Mouse (Mus musculus): ENCODE measurements around the gene Gcnt1. TPM values are rescaled to one million over a fixed set of nuclear protein-coding genes. Genes with fewer than 3 reads are reported as not detected.
A peak's percentile ranks its signal among the peaks of the same experiment; 100 is the strongest.

The Gcnt1 gene
- total RNA-seq, 2 experiments from 2014 or later, result 0.41 to 0.95 TPM

GRCm38 (mm10) chr19:17359315-17359890 lies 13.2 kb downstream of the Gcnt1 start:
- TF ChIP-seq CTCF (IDR thresholded peaks at IDR 0.05), result no peak
- no peak overlapping the region for H3K27ac ChIP-seq
- no peak for DNase-seq
- intact Hi-C loops (cut with DNase I), result no loop called here
- no peak overlapping the region for H3K4me3 ChIP-seq

DNA sequence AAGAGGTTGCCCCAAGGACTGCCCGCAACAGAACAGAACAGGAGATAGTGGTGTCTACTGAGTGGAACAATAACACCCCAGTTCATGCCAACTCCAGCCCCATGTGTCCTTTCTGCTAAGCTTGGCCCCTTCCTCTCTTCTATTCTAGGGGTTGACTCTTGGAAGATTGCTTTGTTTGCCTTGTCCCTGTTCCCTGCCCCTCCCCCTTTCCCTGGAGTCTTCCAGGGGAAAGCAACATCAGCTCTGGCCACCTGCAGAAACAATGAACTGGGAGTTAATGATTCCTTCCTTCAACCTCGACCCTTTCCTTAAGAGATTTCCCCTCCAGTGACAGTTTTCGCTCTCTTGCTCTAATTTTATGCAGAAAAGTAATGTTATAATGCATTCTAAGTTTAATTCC lies 15.3 kb downstream of the Gcnt1 start:
- TF ChIP-seq CTCF (IDR thresholded peaks at IDR 0.05), result no peak
- Histone ChIP-seq H3K27ac (no peak overlapping the region), H3K4me3 (no peak overlapping the region)
- intact Hi-C loops (cut with DNase I), result no loop called here
- DNase-seq, result no peak

GRCm38 (mm10) chr19:17356932-17357331 lies 15.7 kb downstream of the Gcnt1 start:
- H3K27ac ChIP-seq, result no peak overlapping the region
- intact Hi-C loops (cut with DNase I), result no loop called here
- H3K4me3 ChIP-seq, result no peak overlapping the region
- no peak for TF ChIP-seq CTCF (IDR thresholded peaks at IDR 0.05)
- DNase-seq, result no peak

- Histone ChIP-seq H3K27ac (peak overlapping the region; percentile 63), H3K4me3 (peak overlapping the region; percentile 68)
- intact Hi-C loops (cut with DNase I), result no loop called here
- DNase-seq, result peak; percentile 53
- TF ChIP-seq CTCF (IDR thresholded peaks at IDR 0.05), result peak; percentile 6; the same call in 1 of the 2 replicates
Measured at GRCm38 (mm10) chr19:17355950-17356867, 16.4 kb downstream of the Gcnt1 start.

DNA sequence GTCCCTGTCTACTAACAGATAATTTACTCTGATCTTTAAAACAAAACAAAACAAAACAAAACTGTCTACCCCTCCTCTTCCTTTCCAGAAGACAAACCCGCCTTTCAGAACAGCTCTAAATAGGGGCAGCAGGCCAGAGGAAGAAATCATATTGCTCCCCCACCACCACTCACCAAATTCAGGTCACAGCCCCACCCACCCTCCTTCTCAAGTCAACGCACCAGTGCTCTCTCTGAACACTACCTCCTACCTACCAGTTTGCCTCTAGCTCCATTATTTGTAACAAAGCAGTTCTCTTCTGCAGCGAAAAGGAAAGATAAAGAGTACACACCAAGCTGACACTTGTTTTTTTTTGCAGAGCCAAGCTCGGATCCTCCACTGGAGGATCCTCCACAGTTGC lies 17.3 kb downstream of the Gcnt1 start:
- H3K27ac ChIP-seq, result no peak overlapping the region
- no peak for DNase-seq
- H3K4me3 ChIP-seq, result peak overlapping the region; percentile 68
- intact Hi-C loops (cut with DNase I), result no loop called here
- no peak for TF ChIP-seq CTCF (IDR thresholded peaks at IDR 0.05)

DNA sequence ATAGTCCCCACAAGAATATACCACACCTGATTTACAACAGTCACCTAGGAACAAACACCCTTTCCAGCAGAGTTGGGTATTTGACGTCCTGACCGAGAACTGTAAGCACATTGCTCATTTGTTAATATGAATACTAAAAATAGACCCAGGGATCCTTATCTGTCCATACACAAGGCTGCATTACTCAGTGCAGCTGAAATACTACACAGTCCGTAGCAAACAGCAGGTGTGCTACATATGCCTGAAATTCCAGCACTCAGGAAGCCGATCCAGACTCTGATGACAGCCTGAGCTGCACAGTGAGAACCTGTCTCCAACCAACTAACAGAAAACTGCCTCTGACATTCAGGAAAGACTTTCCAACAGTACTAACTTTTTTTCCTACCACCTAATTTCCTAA lies 17.8 kb downstream of the Gcnt1 start:
- Histone ChIP-seq H3K4me3 (peak overlapping the region; percentile 68), H3K27ac (no peak overlapping the region)
- TF ChIP-seq CTCF (IDR thresholded peaks at IDR 0.05), result no peak
- intact Hi-C loops (cut with DNase I), result no loop called here
- no peak for DNase-seq

- Histone ChIP-seq H3K4me3 (peak overlapping the region; percentile 68), H3K27ac (no peak overlapping the region)
- intact Hi-C loops (cut with DNase I), result no loop called here
- no peak for DNase-seq
- no peak for TF ChIP-seq CTCF (IDR thresholded peaks at IDR 0.05)
Measured at GRCm38 (mm10) chr19:17354362-17354761, 18.3 kb downstream of the Gcnt1 start.

GRCm38 (mm10) chr19:17353727-17354126 lies 18.9 kb downstream of the Gcnt1 start:
- intact Hi-C loops (cut with DNase I), result no loop called here

GRCm38 (mm10) chr19:17347852-17348251 lies 24.8 kb downstream of the Gcnt1 start:
- H3K27ac ChIP-seq, result no peak overlapping the region
- no peak overlapping the region for H3K4me3 ChIP-seq
- TF ChIP-seq CTCF (IDR thresholded peaks at IDR 0.05), result no peak
- intact Hi-C loops (cut with DNase I), result no loop called here
- DNase-seq, result no peak

More at GRCm38 (mm10) chr19:17353727-17354126, 18.9 kb downstream of the Gcnt1 start:
- no peak for DNase-seq
- no peak overlapping the region for H3K4me3 ChIP-seq
- H3K27ac ChIP-seq, result no peak overlapping the region
- no peak for TF ChIP-seq CTCF (IDR thresholded peaks at IDR 0.05)

GRCm38 (mm10) chr19:17346716-17347474 lies 25.7 kb downstream of the Gcnt1 start:
- H3K27ac ChIP-seq, result no peak overlapping the region
- DNase-seq, result no peak
- intact Hi-C loops (cut with DNase I), result no loop called here
- no peak for TF ChIP-seq CTCF (IDR thresholded peaks at IDR 0.05)
- H3K4me3 ChIP-seq, result no peak overlapping the region

DNA sequence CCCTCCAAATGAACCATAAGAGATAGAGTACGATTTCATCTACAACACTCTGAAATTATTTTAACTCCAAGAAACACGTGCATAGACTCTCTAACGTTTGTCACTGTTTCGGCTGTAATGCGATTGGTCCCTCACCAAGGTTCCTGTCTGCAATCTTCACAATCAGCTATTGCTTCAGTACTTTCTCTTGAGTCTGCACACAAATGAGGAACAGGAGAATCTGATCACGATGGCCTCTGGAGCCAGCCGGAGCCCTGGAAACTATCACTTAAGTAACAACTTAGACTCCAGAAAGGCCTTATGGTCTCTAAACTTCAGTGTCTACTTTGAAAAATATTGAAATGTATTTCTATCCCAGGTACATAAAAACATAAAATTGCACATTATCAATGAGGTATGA lies 27.8 kb downstream of the Gcnt1 start:
- H3K4me3 ChIP-seq, result no peak overlapping the region
- H3K27ac ChIP-seq, result no peak overlapping the region
- no peak for DNase-seq
- intact Hi-C loops (cut with DNase I), result no loop called here
- no peak for TF ChIP-seq CTCF (IDR thresholded peaks at IDR 0.05)

DNA sequence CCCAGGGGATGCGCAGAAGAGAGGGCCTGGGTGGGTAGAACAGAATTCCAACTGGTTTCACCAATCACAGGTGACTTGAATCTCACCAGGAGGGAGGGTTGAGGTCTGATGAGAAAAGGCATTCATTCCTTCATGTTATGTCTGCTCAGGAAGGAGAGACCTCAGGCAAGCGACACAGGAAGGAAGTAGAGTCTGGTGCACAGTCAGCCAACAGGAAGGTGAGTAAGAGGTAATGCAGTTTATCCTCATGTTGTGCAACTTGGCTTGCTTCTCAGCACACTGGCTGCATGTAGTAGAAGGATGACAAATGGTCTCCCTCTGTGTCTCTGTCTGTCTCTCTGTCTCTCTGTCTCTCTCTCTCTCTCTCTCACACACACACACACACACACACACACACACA lies 33.1 kb downstream of the Gcnt1 start:
- Histone ChIP-seq H3K4me3 (no peak overlapping the region), H3K27ac (no peak overlapping the region)
- intact Hi-C loops (cut with DNase I), result no loop called here
- DNase-seq, result no peak
- no peak for TF ChIP-seq CTCF (IDR thresholded peaks at IDR 0.05)

All from gastrocnemius, adult 2 months (tissue).